Mouse (Mus musculus): ENCODE measurements around the gene Gins1.

The Gins1 gene

GRCm38 (mm10) chr2:150964641-150965040 is 59.4 kb downstream of the Gins1 start:
- DNase-seq, result no peak

- DNase-seq, result no peak
These were observed 60.8 kb downstream of the Gins1 start for GRCm38 (mm10) chr2:150965951-150966350.

DNA sequence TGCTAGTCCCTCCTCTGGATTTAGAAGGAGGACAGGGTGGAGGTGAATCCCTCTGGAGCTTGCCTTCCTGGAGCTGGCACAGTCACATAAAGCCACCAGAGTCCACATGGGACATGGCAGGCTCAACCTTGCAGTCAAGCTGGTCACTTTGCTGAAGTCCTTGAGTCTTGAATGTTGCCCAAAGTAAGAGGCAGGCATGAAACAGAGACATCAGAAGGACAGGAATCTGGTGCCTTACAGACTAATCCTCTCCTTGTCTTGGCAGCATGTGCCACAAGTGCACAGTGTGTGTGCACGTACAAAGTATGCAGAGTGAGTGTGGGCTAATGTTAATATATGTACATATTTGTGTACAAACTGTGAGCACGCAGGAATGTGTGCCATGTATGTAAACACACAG is 62.3 kb downstream of the Gins1 start:
- DNase-seq, result no peak

DNA sequence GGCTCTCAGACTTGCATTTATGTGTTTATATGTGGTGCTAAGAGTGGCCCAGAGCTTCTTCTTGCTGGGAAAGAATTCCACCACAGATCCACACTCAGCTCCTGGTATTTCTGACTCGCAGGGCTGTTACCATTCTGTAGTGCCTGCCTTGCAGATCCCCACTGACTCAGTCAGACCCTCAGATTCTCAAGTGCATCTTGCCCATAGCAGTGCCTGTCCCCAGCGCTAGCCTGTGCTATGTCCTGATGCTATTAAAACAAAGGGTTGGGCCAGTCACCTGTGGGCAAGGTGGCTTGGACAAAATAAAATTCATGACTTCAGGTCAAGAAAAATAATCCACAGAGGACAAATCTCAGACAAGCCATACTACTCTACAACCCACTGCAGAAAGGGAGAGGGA is 64.0 kb downstream of the Gins1 start:
- no peak for DNase-seq

DNA sequence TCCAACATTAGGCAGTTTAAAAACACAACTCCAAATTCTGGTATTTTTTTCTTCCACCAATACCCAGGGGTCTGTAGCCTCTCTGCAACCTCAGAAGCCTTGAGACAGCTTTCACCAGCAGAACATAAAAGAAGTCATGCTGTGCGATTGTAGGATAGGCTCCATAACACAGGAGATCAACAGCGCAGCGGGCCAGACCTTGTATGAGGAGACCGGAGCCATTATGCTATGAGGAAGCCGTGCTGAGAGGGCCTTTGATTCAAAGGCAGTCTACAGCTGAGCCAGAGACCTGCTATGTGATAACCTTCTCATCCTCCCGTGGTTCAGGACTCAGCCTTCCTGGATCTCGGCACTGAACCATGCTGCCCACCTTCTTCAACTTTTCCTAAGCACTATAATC is 66.7 kb downstream of the Gins1 start:
- no peak for DNase-seq

DNA sequence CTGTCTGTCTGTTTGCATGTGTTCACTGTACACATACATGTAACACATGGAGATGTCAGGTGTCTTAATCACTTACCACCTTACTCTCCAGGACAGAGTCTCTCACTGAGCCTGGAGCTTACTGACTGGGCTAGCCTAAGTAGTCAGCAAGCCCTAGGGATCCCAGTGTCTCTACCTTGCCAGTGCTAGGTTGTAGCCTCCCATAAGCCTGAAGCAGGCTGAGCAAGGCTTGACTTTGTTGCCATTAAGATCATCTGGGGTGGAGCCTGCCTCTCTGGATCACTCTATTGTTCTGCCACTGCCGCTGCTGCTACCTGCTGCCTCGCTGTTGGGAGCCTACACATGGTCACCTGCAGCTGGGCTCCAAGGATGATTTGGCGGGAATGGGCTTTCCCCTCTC is 67.5 kb downstream of the Gins1 start:
- no peak for DNase-seq

- DNase-seq, result no peak
These were observed 68.4 kb downstream of the Gins1 start for GRCm38 (mm10) chr2:150973401-150974115.

DNA sequence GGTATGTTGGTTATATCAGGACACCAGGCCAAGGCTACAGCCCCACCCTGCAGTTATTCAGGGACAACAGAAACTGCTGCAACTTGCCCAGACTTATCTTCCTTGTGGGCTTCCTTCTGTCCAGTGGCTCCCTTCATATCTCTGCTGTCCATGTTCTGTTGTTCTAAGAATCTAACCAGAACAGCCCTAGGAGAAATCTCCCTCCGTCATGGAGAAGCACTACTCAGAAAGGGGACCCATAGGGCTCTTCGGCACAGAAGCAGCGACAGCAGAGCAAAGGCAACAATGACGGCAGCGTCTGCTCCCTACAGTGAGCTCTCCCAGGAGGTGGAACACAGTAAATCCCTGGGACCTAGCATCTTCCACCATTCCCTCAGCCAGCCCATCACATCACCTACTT is 71.7 kb downstream of the Gins1 start:
- DNase-seq, result no peak

DNA sequence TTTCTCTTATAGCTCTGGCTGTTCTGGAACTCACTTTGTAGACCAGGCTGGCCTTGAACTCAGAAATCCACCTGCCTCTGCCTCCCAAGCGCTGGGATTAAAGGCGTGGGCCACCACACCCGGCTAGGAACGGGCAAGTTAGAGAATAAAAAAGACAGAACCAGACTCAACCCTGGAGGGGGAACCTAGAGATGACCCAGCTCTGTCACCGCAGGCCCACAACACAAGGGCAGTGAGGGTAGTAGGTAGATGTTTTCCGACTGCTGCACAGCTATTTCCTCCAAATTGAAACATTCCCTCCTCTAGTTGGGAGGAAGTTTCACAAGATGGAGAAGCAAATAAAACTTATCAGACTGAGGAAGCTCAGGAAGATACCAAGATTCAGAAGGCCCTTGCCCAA is 72.5 kb downstream of the Gins1 start:
- no peak for DNase-seq

DNA sequence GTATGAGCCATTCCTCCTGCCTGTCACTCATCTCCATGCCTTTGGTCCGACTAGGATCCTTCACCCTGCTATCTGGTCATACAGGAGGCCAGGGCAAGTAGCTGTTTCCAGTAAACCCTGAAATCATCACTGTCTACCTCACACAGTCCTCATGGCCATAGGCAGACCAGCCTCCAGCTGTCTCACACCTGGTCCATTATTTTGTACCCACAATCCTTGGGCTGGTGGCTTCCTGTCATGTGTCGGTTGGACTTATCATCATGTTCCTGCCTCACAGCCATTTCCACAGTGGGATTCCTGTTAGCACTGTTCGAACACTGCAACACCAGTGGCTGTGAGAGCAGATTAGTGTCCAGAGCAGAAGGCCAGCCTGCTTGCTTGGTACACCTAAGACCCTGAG is 73.6 kb downstream of the Gins1 start:
- no peak for DNase-seq

- DNase-seq, result no peak
These were observed 74.8 kb downstream of the Gins1 start for GRCm38 (mm10) chr2:150979861-150980620.
